ENCODE assay signal across 8 mouse cellular contexts in the genomic region with DNA sequence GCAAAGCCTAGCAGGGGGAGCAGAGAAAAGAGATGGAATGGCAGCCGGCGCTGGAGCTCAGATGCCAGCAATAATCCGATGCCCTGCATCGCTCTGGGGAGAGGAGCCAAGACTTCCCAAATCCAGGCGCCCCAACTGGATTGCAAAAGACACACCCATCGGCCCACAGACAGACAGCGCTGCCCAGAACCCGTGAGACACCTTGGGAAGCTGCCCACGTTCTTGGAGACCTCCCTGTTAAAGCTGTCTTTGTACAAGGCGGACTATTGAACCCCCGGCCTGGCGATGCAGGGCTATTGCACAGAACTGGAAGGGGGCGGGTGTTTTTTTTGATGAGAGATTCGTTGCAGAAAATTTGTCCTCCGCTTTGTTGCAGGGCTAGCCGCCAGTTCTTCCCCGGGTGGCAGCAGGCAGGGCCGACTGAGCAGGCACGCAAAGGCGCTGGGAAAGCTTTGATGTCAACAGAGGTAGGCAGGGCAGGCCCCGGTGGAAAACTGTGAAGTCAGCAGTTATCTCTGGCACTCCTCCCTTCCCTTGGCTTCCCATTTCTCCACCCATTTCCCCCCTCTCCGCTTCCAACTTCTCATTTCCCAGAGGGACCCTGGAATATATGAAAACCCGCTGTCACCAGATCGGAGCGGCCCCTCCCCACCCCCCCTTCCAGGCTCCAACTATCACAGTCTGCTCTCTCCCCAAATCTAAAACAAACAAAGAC. TPM values are rescaled to one million over a fixed set of nuclear protein-coding genes. Genes with fewer than 3 reads are reported as not detected.
DNase-seq lines count a peak whose midpoint lies in the region; ATAC-seq lines count a peak whose summit lies in the region.

No protein-coding gene starts in this region.

- no peaks in the 10 kb centered on the region for H3K9me3 ChIP-seq in hindbrain, embryonic 15.5 days

- no peaks in the 10 kb centered on the region for H3K36me3 ChIP-seq in hindbrain, embryonic 15.5 days

- peak overlapping the region; percentile 62 for H3K27ac ChIP-seq in hindbrain, embryonic 15.5 days (replicated peaks)

- peak; percentile 70 to 88 for DNase-seq in adrenal gland, adult (ENCODE audit: inconsistent age in 2 of 2, low spot score in 1 of 2)
- DNase-seq in cerebellum, postnatal 25 days: peak; percentile 32 to 53
- DNase-seq in gastrocnemius, postnatal 10 days: peak; percentile 44
- peak; percentile 28 to 76 for DNase-seq in left cerebral cortex, postnatal 10 days (ENCODE audit: extremely low spot score in 1 of 2, low spot score in 2 of 2)
- DNase-seq in lung, postnatal 36 days: peak; percentile 63
- DNase-seq in right cerebral cortex, postnatal 14 days: peak; percentile 17

- 10% methylated on average over 25 of the region's 25 CpGs for WGBS in hindbrain, embryonic 15.5 days

- H3K27me3 ChIP-seq in hindbrain, embryonic 15.5 days: no peaks in the 10 kb centered on the region

- intact Hi-C loops in left cerebral cortex, postnatal 10 days (cut with DNase I): no loop called here

- H3K4me3 ChIP-seq in hindbrain, embryonic 15.5 days: peak overlapping the region; percentile 29

- H3K4me2 ChIP-seq in hindbrain, embryonic 15.5 days: peak overlapping the region; percentile 57

- peak overlapping the region; percentile 27; the same call in 1 of the 2 replicates for H3K9ac ChIP-seq in hindbrain, embryonic 15.5 days

- ATAC-seq in hindbrain, embryonic 15.5 days (ENCODE audit: low FRiP score, low read depth): peak; percentile 69; the same call in 1 of the 2 replicates
- ATAC-seq in activated CD4-positive, CD25-positive, alpha-beta regulatory T cell, adult 4 months: no peak

- peaks cover 17% of the 10 kb centered on the region for H3K4me1 ChIP-seq in hindbrain, embryonic 15.5 days (replicated peaks)

RNA-seq across cellular contexts. Expression of gene Eml4, which starts 28.0 kb away (rescaled TPM):
- 1 to 10 TPM; 4.8 to 7.7 TPM for total RNA-seq in gastrocnemius, postnatal 10 days (2021)
- polyA plus RNA-seq in hindbrain, embryonic 15.5 days (2015; fragmentation: Nextera tagmentation; extraction: Ambion mirVana): 31.0 and 32.6 TPM in 2 replicates
- 10 to 100 TPM; 24.4 to 30.2 TPM for total RNA-seq in left cerebral cortex, postnatal 10 days (2021)
- polyA plus RNA-seq in activated CD4-positive, CD25-positive, alpha-beta regulatory T cell, adult 4 months (2017; shearing (Covaris generic)): 10 to 100 TPM; 14.0 to 15.2 TPM

Comparison
In these comparisons a context has a peak if more than half of its experiments do, and no peak if none do; other contexts are left out.
1. DNase-seq: peak in every context shown above with its lines; median percentile 79 in adrenal gland, adult; 63 in lung, postnatal 36 days; 52 in left cerebral cortex, postnatal 10 days; 44 in gastrocnemius, postnatal 10 days; 42 in cerebellum, postnatal 25 days; 17 in right cerebral cortex, postnatal 14 days.